Mouse (Mus musculus): Measurements from ENCODE around the gene Mlana.

Gene Mlana

DNA sequence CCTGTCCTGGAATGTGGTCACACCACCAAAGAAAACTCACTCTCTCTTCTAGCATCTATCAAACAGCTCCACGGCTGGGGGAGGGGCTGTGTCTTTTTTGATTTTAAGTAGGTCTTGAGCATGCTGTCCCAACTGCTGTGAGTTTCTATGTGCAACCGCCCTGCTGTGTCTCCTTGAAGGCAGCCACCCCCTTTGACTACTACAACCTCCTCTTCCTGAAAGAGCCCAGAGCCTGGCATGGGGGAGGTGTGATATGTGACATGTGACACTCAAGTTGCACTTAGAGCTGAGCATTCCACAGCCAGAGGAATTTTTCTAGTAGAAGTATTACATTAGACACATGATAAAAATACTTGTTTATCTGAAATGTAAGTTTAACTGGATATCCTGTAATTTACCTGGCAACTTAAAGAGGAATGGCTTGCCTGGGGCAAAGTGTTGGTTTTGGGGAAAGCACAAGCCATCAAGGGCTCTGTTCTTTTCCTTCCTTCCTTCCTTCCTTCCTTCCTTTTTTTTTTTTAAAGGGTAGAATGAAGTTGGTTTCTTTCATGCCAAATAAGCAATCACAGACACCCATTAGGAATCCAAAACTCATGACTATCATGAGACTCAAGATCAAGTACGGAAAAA, at the start of gene Mlana:
TSS of gene Mlana (plus strand) at position 580 of the 630 bp plus-strand sequence.
- no peak for DNase-seq (ENCODE audit: low spot score)

- no peak for DNase-seq (ENCODE audit: low spot score)
Observed at GRCm38 (mm10) chr19:29648550-29648914, 49.1 kb upstream of the Mlana start.

DNA sequence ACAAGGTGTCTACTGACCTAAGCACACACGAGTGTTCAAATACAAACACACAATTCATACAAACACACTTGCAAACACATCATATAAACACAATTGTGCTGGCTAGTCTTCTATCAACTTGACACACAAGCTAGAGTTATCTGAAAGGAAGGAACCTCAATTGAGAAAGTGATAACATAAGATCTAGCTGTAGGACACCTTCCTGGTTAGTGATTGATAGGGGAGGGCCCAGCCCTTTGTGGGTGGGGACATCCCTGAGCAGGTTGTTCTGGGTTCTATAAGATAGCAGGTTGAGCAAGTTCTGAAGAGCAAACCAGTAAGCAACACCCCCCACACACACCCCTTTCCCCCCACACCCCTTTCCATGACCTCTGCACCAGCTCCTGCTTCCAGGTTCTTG, 47.9 kb upstream of the Mlana start:
- DNase-seq (ENCODE audit: low spot score): no peak

GRCm38 (mm10) chr19:29653768-29654265, 43.8 kb upstream of the Mlana start:
- DNase-seq (ENCODE audit: low spot score): no peak

DNA sequence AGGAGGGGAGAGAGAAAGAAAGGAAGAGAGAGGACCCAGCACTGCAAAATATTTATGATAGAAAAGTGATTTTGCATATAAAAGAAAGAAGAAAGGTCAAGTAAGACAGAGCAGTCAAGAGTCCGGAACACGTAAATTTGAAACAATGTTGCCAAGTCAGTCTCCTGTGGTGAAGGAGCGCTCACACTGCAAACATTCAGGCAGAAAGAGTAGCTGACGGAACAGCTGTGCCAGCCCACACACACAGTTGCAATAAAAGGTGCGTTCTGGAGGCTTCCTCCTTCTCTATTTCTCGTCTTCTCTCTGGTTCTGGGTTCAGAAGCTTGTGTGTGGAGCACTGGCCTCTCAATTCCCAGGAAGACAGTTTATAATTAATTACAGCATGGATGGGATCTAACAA, 42.5 kb upstream of the Mlana start:
- DNase-seq (ENCODE audit: low spot score): no peak

- no peak for DNase-seq (ENCODE audit: low spot score)
Observed at GRCm38 (mm10) chr19:29656029-29656428, 41.6 kb upstream of the Mlana start.

GRCm38 (mm10) chr19:29656620-29657019, 41.0 kb upstream of the Mlana start:
- no peak for DNase-seq (ENCODE audit: low spot score)

- no peak for DNase-seq (ENCODE audit: low spot score)
Observed at GRCm38 (mm10) chr19:29657033-29657432, 40.6 kb upstream of the Mlana start.

DNA sequence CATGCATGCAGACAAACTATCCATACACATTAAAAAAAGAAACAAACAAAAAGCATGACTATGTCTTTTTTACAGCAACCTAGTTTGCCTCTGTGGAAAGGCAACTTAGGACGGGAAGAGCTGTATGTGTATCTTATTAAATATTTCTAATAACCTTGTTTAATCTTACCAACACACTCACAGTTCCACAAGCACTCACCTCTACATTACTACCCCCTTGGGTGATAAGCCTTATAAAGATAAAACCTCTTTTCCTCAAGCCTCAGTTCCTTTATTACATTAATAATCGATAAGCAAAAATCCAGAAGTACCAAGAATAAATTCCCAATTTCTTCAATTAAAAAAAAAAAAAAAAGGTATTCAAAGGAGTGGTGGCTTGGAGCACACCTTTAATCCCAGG, 40.1 kb upstream of the Mlana start:
- no peak for DNase-seq (ENCODE audit: low spot score)

DNA sequence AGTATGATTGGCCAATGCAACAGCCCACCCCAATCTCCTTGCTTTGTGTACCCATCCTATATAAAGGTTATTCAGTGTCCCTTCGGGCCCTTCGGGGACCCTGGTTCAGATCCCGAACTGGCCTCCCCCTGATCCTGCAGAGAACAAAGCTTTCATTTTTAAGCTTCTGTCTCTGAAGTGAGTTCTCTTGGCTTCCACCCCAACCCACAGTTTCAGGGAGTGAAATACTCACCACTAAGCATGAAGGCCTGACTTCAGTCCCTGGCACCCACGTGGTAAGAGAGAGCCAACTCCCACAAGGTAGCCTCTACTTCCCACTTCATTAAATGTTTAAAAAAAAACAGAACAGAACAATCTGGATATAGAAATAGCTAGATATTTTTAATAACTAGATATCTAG, 38.8 kb upstream of the Mlana start:
- DNase-seq (ENCODE audit: low spot score): no peak

DNA sequence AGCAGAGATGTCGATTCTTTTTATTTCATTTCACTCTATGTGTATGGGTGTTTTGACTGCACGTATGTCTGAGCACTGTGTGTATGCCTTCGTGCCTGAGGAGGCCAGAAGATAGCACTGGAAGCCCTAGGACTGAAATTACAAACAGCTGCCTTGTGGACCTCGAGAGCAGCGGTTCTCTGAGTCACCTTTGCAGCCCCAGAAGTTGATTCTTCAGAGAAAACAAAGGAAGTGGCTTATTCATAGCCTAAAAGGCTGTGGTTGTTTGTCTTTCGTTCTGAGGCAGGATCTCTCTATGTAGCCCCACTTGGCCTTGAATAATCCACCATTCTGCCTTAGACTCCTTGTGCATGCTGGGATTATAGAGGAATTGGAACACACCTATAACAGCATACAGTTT, 37.9 kb upstream of the Mlana start:
- DNase-seq (ENCODE audit: low spot score): no peak

DNA sequence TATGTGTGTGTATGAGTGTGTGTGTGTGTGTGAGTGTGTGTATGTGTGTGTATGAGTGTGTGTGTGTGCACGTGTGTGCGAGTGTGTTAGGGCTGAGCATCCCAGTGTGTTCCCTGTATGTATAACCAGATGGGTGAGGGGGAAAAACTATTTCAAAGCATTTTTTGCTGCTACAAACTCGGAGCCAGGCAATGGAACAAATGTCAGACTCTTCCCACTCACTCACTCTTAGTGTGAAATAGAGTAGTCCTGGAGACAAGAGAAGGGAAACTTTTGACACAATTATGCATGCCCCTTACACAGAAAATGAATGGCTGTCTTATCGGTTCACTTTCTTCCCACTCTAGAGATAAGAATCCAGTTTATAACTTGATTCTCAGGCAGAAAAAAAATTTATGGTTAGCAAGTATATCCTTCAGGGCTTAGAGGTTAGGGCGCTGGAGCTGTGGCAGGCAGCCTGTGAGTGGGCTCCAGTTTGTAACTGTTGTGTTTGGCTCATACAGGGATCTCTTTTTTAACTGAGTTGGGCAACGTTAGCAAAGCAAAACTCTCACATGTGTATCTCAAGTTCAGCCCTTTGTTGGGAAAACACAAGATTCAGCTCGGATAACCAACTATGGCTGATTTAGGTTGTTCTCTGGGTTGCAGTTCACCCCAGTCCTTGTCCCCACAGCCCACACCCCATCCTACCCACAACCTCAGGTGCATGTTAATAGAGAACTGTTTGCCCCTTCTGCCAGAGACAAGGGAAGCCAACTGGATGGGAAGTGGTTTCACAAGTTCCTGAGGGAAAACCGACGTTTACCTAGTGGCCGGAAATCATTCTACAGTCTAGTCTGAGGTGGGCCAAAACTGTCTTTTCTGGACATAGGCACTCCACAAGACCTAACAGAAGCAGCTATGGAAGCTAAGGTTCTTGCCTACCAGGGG, 36.5 kb upstream of the Mlana start:
- no peak for DNase-seq (ENCODE audit: low spot score)

GRCm38 (mm10) chr19:29661974-29662580, 35.5 kb upstream of the Mlana start:
- DNase-seq (ENCODE audit: low spot score): peak; percentile 27

- no peak for DNase-seq (ENCODE audit: low spot score)
Observed at GRCm38 (mm10) chr19:29663780-29664179, 33.8 kb upstream of the Mlana start.

GRCm38 (mm10) chr19:29664934-29665333, 32.7 kb upstream of the Mlana start:
- DNase-seq (ENCODE audit: low spot score): no peak

DNA sequence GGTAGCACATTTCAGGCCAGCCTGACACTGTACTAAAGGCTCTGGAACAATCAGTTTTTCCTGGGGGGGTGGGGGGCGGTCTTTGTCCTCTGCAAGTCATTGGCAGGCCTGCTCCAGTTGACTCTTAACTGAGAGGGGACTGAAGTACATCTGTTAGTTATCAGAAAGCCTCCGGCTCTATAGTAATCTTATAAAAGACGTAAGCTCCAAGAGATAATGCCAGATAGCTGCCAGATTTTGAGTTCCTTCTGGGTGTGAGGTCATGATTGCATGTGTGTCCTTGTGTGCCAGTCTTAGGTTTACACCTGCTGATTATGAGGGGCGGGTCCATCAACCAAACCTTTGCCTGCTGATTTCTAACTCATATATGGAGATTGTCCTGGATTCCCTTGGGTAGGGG, 31.5 kb upstream of the Mlana start:
- DNase-seq (ENCODE audit: low spot score): peak; percentile 55

GRCm38 (mm10) chr19:29666965-29667594, 30.5 kb upstream of the Mlana start:
- peak; percentile 58 for DNase-seq (ENCODE audit: low spot score)

GRCm38 (mm10) chr19:29668135-29668534, 29.5 kb upstream of the Mlana start:
- DNase-seq (ENCODE audit: low spot score): no peak

GRCm38 (mm10) chr19:29670247-29670646, 27.4 kb upstream of the Mlana start:
- DNase-seq (ENCODE audit: low spot score): no peak

GRCm38 (mm10) chr19:29671160-29671559, 26.5 kb upstream of the Mlana start:
- DNase-seq (ENCODE audit: low spot score): no peak

- DNase-seq (ENCODE audit: low spot score): no peak
Observed at GRCm38 (mm10) chr19:29672660-29673059, 25.0 kb upstream of the Mlana start.

GRCm38 (mm10) chr19:29674946-29675345, 22.7 kb upstream of the Mlana start:
- no peak for DNase-seq (ENCODE audit: low spot score)
